Mouse (Mus musculus): Measurements from ENCODE around the gene Nkx2-3.

Gene Nkx2-3

DNA sequence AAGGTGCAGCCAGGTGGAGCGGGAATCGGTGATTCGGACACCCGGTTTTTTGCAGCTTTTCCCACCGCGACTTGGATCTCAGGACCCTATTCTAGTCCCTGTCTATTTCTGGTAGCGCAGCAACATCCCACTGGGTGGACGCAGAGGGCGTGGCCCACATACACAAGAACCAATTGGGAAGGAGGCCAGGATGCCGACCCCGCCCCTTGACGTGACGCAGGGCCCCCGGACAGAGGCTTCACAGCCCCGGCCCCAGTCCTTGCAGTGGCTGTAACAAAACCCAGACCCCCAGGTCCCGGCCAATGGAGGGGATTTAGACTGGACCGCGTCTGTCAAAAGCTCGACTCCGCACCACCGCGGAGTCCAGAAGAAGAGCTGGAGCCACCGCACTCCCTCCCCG is at the start of gene Nkx2-3:
Gene Nkx2-3, plus strand, starts transcription at position 275 of the 400 bp plus-strand sequence.
- TF ChIP-seq GATA4 (IDR thresholded peaks at IDR 0.05; ENCODE audit: insufficient replicate concordance, low read length) = no peak

DNA sequence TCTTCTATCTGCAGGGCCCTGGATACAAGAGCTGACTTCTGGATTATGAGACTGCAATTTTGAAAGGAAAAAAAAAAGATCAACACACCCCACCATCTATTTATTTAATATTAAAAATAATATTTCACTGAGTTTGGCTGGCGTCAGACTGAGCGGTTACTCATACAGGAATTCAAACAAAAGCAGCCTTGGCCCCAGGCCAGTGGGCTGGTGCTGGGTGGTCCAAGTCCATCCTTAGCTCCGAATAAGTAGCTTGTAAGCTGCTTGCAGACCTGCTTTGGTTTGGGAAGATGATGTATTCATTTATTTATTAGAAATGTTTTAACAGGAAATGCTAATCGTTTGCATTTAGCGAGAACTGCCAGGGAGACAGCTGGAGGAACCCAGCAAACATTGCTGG is 49.0 kb upstream of the Nkx2-3 start:
- TF ChIP-seq GATA4 (IDR thresholded peaks at IDR 0.05; ENCODE audit: insufficient replicate concordance, low read length) = no peak

DNA sequence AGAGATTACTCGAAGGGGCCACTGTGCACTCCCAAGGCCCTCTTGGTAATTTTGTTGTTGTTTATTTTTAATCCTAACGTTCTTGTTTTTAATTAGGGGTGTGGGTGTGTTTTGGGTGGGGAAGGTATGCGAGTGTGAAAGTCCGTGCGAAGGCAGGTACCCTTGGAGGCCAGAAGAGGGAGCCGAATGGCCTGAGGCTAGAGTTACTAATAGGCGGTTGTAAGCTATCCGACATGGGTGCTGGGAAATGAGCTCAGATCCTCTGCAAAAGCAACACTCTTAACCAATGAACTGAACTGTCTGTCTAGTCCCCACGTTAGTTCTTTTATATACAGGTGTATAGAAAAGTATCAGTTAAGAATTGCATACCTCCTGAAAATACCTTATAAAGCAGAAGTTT is 43.8 kb upstream of the Nkx2-3 start:
- TF ChIP-seq GATA4 (IDR thresholded peaks at IDR 0.05; ENCODE audit: insufficient replicate concordance, low read length) = no peak

DNA sequence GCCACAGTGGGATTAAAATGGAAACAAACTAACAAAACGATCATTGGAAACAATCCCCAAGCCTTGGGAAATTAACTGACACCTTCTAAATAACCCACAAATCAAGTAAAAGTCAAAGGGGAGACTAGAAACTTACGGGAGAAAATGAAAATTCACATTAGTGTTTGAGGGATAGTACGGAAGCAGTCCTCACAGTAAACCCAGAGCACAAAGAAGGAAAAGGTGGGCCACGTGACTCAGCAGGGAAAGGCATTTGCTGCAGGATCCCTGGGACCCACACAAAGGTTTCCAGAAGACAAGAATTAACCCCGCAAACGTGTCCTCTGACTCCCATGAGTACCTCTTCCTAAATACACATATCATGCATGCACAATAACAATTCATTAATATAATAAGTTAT is 43.0 kb upstream of the Nkx2-3 start:
- no peak for TF ChIP-seq GATA4 (IDR thresholded peaks at IDR 0.05; ENCODE audit: insufficient replicate concordance, low read length)

DNA sequence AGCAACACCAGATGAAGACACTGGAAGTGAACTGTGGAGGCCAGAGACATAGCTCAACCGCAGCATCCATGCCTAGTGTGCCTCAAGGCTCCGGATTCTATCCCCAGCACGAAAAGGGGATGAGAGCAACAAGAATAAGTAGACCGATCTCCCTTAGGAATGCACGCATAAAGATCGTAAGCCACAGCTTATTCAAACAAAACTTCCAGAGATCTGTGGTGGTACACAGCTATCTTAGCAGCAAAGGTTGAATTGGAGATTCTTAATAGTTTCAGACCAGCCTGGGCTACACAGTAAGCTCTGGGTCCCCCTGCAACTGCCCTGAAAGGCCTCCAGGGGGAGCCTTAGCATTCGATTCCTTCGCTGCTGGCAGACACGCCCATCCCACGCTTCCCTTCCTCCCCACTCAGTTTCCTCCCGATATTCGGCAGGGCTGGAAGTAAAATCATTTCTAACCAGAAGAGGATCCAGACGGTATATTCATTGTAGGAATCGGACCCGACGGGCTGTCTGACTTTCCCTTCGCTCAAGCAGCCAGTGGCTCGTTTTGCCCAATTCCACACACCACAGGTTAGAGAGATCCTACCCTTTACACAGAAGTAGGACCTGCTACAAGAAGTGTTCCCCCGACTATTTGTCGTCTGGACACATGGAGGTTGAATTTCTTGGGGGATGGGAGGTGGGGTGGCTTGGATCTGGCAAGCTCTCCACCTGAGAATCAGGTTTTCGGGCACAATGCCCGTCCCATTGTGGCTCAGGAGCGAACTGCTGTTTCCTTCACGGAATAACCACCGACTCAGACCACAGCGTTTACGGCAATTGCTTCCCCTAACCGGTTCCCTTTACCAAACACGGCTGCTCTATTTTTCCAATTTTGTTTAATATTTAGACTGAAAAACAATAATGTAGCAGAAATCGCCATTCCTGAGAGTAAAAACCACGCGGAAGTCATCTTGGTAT is 41.0 kb upstream of the Nkx2-3 start:
- TF ChIP-seq GATA4 (IDR thresholded peaks at IDR 0.05; ENCODE audit: insufficient replicate concordance, low read length) = no peak

DNA sequence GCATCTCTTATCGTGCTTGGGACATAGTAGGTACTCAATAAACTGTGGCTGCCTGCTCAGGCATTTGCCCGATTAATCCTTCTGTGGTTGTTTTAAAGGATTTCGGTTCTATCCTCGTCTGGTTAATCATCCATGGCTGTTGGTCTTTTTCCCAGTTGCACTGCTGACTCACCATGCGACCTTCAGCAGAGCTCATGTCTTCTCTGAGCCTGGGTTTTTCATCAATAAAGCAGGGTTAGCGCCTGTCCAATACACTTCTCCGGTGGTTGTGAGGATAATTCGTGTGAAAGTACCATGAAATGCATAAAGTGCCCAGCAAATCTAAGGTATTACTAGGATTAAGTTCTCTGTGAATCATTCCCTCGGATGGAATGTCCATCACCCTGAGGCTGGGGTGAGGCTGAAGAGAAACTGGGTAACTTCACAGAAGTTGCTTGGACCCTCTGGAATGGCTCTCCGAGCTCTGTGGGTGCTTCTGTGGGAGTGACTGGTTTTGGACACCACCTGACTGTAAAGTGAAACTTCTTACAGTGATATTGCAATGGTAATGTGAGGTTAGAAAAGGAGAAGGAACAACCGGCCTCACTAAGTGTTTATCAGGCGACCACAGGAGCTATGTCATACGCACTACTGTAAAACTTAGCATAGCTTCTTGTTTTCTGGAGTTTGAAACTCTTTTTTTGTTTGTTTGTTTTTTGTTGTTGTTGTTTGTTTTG is 32.9 kb upstream of the Nkx2-3 start:
- TF ChIP-seq GATA4 (IDR thresholded peaks at IDR 0.05; ENCODE audit: insufficient replicate concordance, low read length) = no peak

DNA sequence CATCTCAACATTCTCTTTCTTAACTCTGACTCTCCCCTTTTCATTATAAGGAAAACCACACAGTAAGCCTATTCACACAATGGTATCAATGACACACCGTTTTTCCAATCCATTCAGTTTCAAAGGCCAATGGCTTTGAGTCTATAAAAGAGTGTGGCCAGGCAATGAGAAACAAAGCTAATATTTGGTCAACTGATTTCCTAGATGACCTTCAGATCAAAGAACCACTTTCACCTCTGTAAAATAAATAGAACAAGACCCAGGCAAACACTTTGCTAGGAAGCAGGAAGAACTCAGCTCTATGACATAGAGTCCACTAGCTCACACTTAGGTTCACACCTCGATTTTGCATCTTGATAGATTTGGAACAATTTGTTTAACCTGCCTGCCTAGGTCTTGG is 30.9 kb upstream of the Nkx2-3 start:
- TF ChIP-seq GATA4 (IDR thresholded peaks at IDR 0.05; ENCODE audit: insufficient replicate concordance, low read length) = no peak

DNA sequence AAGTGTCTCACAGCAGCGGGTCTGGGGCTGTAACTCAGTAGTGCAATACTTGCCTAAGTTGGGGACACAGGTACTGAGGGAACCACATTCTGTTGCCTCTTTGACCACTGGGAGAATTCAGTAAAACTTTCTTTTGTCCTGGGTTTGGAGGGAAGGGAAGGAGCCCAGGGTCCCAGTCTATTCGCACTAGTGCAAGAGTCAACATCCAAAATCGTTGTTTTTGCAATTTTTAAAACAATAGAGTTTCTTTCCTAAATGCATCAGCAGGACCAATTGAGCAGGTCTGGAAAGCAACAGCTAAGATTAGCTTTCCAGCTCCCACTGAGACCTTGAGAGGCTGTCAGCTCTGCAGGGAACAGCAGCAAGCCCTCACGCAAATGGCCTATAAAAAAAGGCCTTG is 28.9 kb upstream of the Nkx2-3 start:
- no peak for TF ChIP-seq GATA4 (IDR thresholded peaks at IDR 0.05; ENCODE audit: insufficient replicate concordance, low read length)

DNA sequence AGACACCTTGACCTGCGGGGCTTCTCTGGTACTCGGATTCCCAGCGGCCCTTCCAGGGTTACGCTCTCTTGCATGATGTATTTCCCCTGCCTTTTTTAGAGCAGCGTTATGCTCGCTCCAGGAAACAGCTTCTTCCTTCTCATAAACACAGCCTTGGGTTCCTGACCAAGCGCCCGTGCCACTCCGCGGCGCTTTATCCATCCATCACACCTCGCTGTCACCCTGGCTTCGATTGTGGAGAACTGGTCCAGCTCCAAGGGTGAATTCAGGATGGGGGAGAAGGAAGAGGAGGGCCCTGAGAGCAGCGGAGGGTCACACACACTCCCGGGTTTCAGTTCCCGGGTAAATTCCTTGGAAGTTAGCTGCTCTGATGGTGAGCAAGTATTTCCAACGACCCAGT is 28.5 kb upstream of the Nkx2-3 start:
- no peak for TF ChIP-seq GATA4 (IDR thresholded peaks at IDR 0.05; ENCODE audit: insufficient replicate concordance, low read length)

DNA sequence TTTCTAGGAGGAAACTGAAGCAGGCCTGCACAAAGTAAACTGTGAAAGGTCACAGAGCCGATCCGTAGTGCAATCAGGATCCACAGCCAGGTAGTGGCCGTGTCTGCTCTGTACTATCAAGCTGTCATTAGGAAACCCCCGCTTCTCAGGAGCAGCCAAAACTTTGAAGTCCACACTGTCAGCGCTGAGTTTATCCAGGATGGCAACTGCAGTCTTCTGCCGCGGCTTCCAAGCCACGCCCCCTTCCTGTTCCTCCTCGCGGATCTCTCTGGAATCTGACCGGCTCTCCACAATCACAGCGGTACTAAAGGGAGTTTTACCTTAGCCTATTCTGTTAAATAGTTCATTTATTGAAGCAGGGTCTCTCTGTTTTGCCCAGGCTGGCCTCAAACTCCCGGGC is 27.3 kb upstream of the Nkx2-3 start:
- TF ChIP-seq GATA4 (IDR thresholded peaks at IDR 0.05; ENCODE audit: insufficient replicate concordance, low read length) = no peak

DNA sequence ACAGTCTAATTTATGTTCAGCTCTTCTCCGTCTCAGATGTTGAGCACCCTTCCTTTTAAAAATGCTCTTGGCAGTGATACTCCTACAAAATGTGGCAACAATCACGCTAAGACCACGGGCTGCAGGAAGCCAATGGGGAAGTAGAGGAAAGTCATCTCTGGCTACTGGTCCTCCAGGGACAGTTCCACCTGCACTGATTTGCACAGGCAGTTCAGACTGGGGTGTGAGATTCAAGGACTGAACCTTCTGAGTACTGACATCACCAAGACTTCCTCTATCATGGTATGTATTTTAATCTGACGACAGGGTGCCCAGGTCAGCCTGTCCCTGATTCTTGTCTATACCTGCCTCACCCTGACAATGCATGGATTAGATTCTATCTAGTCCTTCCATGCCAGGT is 20.1 kb upstream of the Nkx2-3 start:
- no peak for TF ChIP-seq GATA4 (IDR thresholded peaks at IDR 0.05; ENCODE audit: insufficient replicate concordance, low read length)

DNA sequence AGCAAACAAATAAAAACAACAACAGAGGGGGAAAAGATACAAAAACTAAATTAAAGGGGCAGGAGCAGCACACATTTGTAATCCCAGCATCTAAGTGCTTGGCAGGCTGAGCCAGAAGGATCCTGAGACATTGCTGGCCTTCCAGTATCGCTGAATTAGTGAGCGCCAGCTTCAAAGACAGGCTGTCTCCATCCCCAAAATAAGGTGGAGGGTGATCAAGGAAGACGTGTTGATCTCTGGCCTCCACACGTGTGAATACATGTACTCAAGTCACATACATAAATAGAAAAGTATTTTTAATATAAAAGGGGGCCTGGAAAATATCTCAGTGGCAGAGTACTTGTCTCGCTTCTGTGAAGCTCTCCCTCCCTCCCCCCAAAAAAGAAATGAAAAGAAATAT is 15.1 kb upstream of the Nkx2-3 start:
- TF ChIP-seq GATA4 (IDR thresholded peaks at IDR 0.05; ENCODE audit: insufficient replicate concordance, low read length) = no peak

DNA sequence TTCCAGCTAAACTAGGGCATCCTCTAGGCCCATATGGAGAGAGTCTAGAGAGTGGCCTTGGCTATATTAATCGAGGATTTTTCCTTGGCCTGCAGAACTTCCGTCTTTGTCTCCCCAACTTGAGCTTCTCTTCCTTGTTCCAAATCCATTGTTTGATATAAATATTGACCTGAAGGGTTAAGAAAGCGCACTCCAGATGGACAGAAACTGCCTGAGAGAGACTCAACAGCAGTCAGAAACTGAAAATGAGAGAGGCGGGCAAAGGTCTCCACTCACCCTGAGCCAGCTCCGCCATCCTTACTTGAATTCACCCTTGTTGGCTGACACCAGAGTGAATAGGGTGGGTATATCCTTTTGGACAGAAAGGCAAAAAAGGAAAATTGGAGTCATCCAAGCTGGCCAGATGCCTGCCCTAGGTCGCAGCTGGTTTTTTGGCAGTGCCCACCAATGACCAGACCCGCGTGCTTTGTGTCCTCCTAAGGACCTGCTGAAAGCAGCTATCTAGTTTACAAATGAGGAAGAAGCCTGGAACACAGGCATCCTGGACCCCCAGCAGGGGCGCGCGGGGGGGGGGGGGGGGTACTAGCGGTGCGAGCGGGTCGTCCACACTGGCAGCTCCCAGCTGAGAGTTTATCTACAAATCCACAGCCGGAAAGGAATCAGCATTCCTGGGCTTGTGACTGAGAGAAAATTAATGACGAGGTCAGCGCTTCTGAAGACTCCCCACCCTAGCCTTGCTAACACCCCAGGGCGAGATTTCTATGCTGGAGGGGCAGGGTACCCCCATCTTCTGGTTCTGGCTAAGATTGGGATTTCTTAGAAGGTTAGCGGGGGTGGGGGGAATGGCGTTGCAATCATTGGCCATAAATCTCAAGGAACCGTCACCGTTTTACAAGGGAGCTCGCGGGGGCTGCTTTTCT is 13.1 kb upstream of the Nkx2-3 start:
- no peak for TF ChIP-seq GATA4 (IDR thresholded peaks at IDR 0.05; ENCODE audit: insufficient replicate concordance, low read length)

DNA sequence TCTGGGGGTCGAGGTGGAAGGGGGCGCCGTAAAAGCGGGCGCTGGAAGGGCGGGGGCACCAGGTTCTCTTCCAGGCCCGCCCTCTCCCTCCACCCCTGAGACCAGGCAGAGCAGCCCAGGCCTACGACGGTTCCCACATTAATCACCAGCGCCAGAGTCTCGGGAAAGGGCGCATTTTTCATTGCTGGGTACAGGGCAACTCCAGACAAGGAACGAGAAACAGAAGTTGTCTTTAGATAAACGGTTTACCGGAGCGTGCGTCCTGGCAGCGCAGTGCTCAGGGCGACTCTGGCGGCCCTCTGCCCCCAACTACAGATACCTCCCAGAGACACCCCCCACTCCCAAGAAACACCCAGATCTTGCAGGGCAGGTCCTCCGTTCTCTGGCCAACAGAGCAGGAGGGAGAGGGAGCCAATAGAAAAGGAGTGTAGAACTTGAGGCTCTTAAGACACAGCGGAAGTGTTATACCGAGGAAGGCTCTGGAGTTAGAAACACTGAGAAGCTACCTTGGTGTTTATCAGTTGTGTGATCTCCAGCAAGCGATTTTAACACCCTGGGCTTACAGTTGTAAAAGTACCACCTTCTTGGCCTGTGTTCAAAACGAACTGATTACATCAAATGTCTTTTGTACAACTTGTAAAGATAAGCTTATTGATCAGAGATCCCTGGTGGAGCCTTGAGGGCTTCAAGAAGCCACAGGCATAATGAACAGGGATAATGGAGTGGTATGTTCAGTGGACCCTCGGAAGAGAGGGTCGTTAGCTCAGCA is 12.2 kb upstream of the Nkx2-3 start:
- no peak for TF ChIP-seq GATA4 (IDR thresholded peaks at IDR 0.05; ENCODE audit: insufficient replicate concordance, low read length)

Data from liver, adult (tissue).